Mouse (Mus musculus) adrenal gland, postnatal 14 days (tissue): ENCODE measurements around the gene Ing5. TPM values are rescaled to one million over a fixed set of nuclear protein-coding genes. Genes with fewer than 3 reads are reported as not detected.
"Not testable (repeated sequence)": the region's sequence is repeated elsewhere in the genome, so short reads cannot be mapped to it uniquely, and the experiment has no call there.

Experiments used
- DNase-seq: peaks from one replicate; pipeline ENCODE4 v3.0.0; 2021; ENCODE audit warnings: mixed read lengths
- long read RNA-seq, 2 experiments: library from polyadenylated mRNA; stranded (forward); transcript quantifications; one replicate each; pipeline ENCODE4 v2.0.0; 2021
- total RNA-seq: library from RNA; stranded (reverse); gene quantifications from 2 replicates; pipeline ENCODE4 v1.2.3, GENCODE M21; 2021

Ing5 gene
- 15.2 and 17.3 TPM in 2 replicates for total RNA-seq
- long read RNA-seq, experiment 1, full-length matches to known transcripts = 5 of 7 reads
- long read RNA-seq, experiment 1, partial matches to known transcripts = 0 of 7 reads
- long read RNA-seq, experiment 1, other reads (novel, unspliced or antisense) = 2 of 7 reads
- long read RNA-seq, experiment 2, full-length matches to known transcripts = 5 of 10 reads
- long read RNA-seq, experiment 2, partial matches to known transcripts = 1 of 10 reads
- long read RNA-seq, experiment 2, other reads (novel, unspliced or antisense) = 4 of 10 reads

- DNase-seq = peak; percentile 100
Observed at GRCm38 (mm10) chr1:93803556-93804507, at the start of gene Ing5. Ing5 (plus strand) TSS chr1:93803965.

GRCm38 (mm10) chr1:93754573-93755290 is 49.0 kb upstream of the Ing5 start, which contains the start of gene Thap4:
Thap4 (minus strand) TSS chr1:93754864.
- peak; percentile 96 for DNase-seq

GRCm38 (mm10) chr1:93755291-93755610 is 48.5 kb upstream of the Ing5 start:
- no peak for DNase-seq

GRCm38 (mm10) chr1:93755618-93756017 is 48.1 kb upstream of the Ing5 start:
- DNase-seq = no peak

GRCm38 (mm10) chr1:93756154-93756553 is 47.6 kb upstream of the Ing5 start:
- DNase-seq = no peak

GRCm38 (mm10) chr1:93760076-93760475 is 43.7 kb upstream of the Ing5 start:
- DNase-seq = no peak

GRCm38 (mm10) chr1:93763531-93763930 is 40.2 kb upstream of the Ing5 start:
- not testable (repeated sequence) for DNase-seq

GRCm38 (mm10) chr1:93764871-93765591 is 38.7 kb upstream of the Ing5 start:
- no peak for DNase-seq

GRCm38 (mm10) chr1:93767600-93767999 is 36.2 kb upstream of the Ing5 start:
- no peak for DNase-seq

GRCm38 (mm10) chr1:93769901-93770300 is 33.9 kb upstream of the Ing5 start:
- no peak for DNase-seq

GRCm38 (mm10) chr1:93776686-93777085 is 27.1 kb upstream of the Ing5 start:
- no peak for DNase-seq

GRCm38 (mm10) chr1:93786912-93787311 is 16.9 kb upstream of the Ing5 start:
- DNase-seq = no peak

GRCm38 (mm10) chr1:93794526-93794925 is 9.2 kb upstream of the Ing5 start:
- no peak for DNase-seq

- peak; percentile 28 for DNase-seq
Observed at GRCm38 (mm10) chr1:93795886-93796285, 7.9 kb upstream of the Ing5 start.

GRCm38 (mm10) chr1:93800670-93801503 is 2.9 kb upstream of the Ing5 start:
- no peak for DNase-seq

GRCm38 (mm10) chr1:93801741-93802238 is 2.0 kb upstream of the Ing5 start, which contains the start of gene Dtymk:
Dtymk (minus strand) TSS chr1:93801934.
- peak; percentile 95 for DNase-seq

GRCm38 (mm10) chr1:93802771-93803170 is 994 bp upstream of the Ing5 start:
- DNase-seq = no peak

- no peak for DNase-seq
Observed at GRCm38 (mm10) chr1:93804818-93805217, 1.1 kb downstream of the Ing5 start.

- DNase-seq = no peak
Observed at GRCm38 (mm10) chr1:93805221-93805951, 1.6 kb downstream of the Ing5 start.

- DNase-seq = no peak
Observed at GRCm38 (mm10) chr1:93808871-93809270, 5.1 kb downstream of the Ing5 start.
